Mouse (Mus musculus) testis, postnatal 14 days (tissue): Measurements from ENCODE around the gene Fam161a.
"Not testable (repeated sequence)": the region's sequence is repeated elsewhere in the genome, so short reads cannot be mapped to it uniquely, and the experiment has no call there.

Source experiments
- DNase-seq: peaks from one replicate; pipeline ENCODE4 v3.0.0; 2021; ENCODE audit warnings: low spot score

Fam161a gene

DNA sequence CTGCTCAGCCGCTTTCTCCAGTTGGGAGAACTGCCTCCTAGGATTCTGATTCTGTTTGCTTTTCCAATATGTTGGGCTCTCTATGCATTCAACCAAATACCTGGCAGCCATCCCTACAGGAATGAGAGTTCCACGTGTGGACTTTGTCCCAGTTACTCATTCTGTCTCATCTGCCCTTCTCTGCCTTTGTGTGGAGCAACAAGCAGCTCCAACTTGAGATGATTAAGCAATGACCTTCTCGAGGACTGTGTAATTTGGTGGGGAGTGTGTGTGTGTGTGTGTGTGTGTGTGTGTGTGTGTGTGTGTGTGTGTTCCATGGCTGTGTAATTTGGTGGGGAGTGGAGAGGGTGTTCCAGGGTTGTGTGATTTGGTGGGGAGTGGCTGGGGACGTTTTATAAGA is 45.0 kb downstream of the Fam161a start:
- no peak for DNase-seq

DNA sequence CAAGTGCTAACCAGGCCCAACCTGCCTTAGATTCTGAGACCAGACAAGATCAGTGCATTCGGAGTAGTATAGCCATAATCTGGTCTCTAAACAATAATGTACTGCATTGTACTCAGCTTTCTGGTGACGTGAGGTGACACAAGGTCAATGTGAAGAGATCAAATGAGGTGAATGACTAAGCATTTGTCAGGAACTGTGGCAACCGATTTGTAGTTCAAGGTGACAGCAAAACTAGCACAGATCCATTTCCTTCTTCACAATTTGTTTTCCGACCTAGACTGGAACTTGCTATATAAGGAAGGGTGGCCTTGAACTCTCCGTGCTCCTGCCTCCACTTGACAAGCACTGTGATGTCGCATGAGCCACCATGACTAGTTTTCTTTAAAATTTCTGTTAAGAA is 55.8 kb downstream of the Fam161a start:
- DNase-seq, result no peak

DNA sequence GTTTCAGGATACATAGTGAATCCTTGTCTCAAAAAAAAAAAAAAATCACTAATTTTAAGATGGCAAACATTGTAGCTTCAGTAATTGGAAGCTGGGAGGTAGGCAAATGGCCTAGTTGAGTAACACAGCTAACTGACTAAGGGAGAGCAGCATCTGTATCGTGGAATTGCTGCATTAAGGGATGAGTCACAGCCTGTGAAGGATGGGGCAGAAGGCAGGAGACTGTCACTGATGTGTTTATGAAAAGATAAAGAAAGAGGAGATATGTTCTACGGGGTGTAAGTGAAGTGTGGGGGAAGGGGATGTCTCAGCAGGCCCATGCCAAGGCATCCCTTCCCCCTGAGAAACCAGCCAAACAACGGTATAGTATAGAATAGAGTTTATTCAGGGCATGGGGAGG is 56.5 kb downstream of the Fam161a start:
- DNase-seq, result no peak

GRCm38 (mm10) chr11:23064276-23064675 is 56.9 kb downstream of the Fam161a start:
- DNase-seq, result not testable (repeated sequence)

DNA sequence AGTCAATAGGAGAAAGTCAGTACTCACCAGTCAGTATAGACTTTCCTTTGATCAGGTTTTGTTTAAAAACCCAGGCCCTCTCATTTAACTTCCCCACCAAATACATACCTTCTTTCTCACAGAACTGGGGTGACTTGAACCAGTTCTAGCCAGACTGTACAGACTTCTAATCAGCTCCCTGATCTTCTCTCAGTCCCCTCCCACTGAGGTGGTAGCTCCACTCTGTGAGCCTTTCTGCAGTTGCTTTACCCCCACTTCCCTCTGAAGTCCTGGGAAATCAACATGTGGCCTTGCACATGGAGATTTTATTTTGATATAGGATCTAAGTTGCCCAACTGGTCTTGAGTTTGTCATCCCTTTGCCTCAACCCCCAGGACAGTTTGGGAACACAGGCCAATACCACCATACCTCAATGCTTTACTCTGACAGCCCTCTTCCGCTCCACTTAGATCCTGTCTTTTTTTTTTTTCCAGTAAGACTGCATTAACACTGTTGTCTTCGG is 57.9 kb downstream of the Fam161a start:
- no peak for DNase-seq

DNA sequence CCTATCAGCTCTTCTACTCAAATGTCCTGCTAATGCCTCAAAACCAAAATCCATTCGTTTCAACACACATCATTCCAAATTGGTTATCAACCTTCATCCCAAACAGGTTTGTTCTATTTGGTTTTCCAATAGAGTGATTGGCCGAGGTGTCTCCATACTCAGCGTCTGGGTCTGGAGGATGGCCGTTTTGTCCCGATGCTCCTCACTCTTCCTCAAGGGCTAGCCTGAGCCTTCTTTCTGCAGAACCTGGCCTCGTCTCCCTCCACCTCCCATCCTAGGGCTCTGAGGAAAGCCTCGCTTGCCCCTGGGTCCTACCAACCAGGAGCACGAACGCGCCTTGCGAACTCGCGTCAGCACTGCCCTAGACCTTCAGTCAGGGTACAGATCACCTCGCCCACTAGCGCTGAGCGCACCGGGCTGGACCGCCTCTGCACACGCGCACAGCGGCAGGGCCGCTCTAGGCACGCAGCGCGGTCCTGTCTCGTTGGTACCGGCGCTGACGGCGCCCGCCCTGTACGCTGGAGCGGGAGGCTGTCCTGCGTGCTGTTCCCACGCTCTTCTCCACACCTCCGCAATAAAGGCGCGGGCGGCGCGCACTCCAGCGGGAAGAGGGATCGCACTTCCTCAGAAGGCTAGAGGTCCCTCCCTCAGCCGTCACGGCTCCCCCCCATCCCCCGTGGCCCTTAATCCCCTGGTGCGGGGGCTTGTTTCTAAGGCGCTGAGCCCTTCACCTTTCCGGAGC is 60.2 kb downstream of the Fam161a start:
- DNase-seq, result peak; percentile 90

DNA sequence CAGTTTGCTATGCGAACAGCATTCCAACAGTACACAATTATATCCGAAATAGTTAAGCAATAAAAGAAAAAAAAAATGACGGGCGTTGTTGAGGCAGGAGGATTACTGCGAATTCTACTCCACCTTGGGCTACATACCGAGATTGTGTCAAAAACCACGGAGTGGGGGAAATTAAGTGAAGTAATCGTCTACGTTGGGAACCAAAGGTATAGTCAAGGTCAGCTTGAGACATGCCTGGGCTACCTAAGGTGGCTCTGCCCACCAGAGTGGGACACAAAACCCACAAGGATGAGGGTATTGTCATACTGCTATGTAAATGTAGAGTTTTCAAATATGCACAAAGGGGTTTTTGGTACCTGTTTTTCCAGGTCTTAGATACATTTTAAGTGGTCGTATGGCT is 60.9 kb downstream of the Fam161a start:
- no peak for DNase-seq

- not testable (repeated sequence) for DNase-seq
Measured at GRCm38 (mm10) chr11:23068986-23069385, 61.7 kb downstream of the Fam161a start.

DNA sequence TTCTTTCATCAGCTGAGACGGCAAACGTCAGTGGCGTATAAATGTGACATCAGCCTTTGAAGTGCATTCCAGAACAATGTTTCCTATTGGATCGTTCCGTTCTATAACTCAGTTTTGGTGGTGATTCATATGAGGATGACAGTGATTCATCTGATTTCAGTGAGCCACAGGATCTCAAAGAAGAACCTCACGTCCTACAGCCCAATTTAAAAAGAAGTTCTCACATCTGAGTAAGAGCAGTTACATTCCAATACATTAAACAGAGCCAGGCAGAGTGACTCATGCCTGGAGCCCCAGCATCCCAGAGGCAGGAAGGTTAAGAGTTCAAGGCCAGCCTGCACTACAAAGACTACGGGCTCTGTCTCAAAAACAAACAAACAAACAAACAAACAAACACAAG is 67.5 kb downstream of the Fam161a start:
- no peak for DNase-seq

- DNase-seq, result no peak
Measured at GRCm38 (mm10) chr11:23078541-23078940, 71.2 kb downstream of the Fam161a start.
